Mouse (Mus musculus) lung, postnatal 0 days (tissue): ENCODE results near the gene Ror2.

ENCODE experiments used
- CTCF ChIP-seq: IDR thresholded peaks from 2 replicates; pipeline ENCODE4 v1.5.1; 2016; ENCODE audit warnings: antibody characterized with exemption, mild to moderate bottlenecking
- EP300 ChIP-seq: IDR thresholded peaks from 2 replicates; pipeline ENCODE4 v1.6.1; 2016; ENCODE audit warnings: antibody characterized with exemption, mild to moderate bottlenecking, control low read depth

DNA sequence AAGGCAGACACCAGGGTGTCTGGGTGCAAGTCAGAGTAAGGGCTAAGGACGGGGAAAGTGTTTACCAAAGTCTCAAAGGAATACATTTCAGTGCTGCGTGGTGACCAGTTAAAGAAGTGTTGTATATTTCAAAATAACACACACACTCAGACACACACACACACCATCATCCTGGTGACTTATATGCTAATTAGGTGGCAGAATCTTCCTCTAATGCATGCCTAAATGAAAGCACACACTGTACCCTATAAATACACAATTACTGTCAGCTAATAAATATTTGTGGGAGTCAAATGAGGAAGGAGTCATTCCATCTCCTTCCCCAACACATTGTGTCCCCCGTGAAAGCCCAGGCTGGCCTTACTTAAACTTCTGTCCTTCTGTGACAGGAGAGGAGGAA, 66.5 kb downstream of the Ror2 start:
- TF ChIP-seq CTCF (no peak), EP300 (peak; percentile 54)
